Mouse (Mus musculus): ENCODE data around the gene Zcrb1.
"Not testable (repeated sequence)": the region's sequence is repeated elsewhere in the genome, so short reads cannot be mapped to it uniquely, and the experiment has no call there.

Gene Zcrb1

DNA sequence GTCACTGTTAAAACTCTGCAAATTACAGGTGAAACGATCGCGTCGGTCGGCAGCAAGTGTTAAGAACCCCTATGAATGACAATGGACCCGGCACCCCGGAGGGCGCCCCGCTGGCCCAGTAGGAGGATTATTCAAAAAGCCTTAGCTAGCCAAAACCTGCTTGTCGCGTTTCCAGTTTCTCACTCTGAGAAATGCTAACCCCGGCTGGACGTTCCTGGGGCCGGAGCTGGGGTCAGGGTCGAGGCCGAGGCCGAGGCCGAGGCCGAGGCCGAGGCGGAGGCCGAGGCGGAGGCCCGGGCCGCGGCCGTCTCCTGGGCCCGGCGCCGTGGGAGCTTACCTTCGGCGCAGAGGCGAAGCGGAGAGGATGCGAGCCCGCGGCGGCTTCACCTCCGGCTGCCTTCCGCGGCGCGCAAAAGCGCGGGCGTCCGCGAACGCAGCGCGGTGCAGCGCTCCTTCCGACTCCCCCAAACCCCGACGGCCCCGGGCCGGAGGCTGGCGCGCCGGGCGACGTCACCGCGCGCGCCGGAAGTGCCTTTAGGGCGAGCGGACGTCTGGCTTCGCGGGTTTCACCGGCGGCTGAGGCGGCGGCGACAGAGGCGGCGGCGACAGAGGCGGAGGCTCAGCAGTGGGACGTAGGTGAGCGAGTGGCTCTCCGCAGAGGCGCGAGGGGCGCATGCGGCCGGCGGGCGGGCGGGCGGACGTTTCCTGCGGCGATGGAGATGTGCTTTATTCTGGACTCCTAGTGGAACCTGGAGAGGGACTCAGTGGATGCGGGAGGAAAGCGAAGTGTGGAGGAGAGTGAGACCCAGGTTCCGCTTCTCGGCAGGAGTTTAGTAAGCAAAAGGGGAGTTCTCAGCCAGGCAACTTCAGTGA lies at the start of gene Zcrb1, which contains the start of gene Pphln1:
Gene Zcrb1, minus strand, starts transcription at position 509 of the 873 bp plus-strand sequence.
Gene Pphln1, plus strand, starts transcription at position 525 of the 873 bp plus-strand sequence.
- DNase-seq, result peak; percentile 79 to 80

DNA sequence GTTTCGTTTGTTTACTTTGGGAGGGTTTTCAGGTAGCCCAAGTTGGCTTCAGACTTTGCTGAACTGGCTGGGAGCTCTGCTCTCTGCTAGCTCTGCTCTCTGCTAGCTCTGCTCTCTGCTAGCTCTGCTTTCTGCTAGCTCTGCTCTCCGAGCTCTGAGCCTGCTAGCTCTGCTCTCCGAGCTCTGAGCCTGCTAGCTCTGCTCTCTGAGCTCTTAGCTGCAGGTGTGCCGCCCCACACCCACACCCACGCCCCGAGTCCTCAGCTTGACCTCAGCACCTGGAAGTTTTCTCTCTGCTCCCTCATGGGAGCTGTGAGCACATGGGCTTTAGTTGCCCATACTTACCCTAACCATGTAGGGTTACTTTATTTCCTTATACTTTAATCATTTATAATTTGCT lies 45.5 kb upstream of the Zcrb1 start:
- DNase-seq, result peak; percentile 19 to 23

DNA sequence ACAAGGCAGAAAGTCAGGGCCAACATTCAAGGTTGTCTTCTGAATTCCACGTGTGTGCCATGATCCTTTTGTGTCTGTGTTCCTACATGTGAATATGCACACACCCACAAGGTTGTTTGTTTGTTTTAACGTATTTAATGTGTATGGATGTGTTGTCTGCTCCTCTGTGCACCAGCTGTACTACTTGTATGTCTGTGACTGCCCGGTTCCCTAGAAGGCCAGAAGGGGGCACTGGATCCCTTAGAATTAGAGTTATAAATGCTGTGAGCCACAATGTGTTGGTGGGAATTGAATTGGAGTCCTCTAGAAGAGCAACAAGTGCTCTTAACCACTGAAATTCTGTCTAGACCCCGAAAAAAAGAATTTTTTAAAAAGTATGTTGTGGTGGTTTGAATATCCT lies 44.1 kb upstream of the Zcrb1 start:
- DNase-seq, result no peak

DNA sequence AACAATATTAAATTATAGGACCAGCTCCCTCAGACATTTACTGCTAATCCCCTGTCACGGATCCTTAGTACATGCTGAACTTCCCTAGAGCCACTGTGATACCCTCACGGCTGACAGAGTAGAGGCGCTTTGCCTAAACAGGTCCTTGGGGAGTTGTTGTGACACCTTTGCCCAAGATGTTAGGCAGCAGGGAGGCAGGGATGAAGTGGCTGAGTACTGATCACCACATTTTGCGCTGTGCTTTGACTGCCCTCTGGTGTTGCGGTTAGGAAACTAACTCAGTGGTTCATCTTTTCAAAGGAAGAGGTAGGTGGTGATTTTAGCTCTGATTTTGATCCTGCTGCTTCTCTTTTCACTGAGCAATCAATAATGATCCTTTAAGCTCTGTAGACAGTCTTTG lies 40.5 kb upstream of the Zcrb1 start:
- peak in 1 of 2 experiments; percentile 15 for DNase-seq

DNA sequence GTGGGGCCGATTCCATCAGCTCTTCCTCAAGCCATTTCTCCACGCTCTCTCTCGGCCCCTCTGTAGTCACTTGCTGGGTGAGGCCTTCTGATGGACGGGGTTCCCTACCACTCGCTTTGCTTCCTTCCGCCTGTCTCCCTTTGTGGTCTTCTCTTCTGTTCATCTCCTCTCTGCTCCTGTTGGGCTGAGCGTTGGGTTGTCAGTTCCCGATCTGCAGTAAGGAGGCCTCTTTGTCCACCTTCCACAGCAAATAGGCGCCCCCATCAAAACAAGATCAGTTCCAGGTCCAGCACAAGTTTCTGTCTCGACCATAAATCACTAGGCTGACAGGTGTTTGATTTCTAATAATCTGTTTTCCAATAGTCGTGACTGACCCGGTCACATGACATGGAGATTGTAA lies 37.9 kb upstream of the Zcrb1 start:
- no peak for DNase-seq

DNA sequence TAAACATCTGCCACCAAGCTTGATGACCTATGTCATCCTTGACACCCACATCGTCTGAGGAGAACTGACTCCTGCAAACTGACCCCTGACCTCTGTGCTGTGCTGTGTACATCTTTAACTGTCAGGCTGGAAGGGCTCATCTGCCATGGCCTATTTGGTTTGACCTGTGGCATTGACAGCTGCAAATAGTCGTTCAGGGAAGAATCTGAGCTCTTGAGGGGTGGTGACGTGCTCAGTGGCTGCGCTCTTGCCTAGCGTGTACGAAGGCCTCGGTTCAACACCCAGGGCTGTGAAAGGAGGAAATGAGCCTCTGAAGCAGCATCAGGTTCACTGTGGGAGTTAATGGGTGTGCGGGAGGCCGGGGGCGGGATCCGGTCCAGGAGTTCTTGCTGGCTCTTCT lies 35.7 kb upstream of the Zcrb1 start:
- DNase-seq, result no peak

DNA sequence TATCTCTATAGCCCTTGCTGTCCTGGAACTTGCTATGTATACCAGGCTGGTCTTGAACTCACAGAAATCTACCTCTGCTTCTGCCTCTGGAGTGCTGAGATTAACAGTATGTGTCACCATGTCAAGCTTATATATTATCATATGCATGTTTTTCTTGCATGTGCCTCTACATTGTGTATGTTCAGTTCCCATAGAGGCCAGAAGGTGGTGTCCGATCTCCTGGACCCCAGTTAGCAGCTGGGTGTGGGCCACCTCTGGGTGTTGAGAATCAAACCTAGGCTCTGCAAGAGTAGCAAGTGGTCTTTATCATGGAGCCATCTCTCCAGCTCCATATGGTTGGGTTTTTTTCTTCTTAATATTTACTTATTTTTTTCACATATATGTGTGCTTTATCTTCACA lies 24.4 kb upstream of the Zcrb1 start:
- DNase-seq, result no peak

DNA sequence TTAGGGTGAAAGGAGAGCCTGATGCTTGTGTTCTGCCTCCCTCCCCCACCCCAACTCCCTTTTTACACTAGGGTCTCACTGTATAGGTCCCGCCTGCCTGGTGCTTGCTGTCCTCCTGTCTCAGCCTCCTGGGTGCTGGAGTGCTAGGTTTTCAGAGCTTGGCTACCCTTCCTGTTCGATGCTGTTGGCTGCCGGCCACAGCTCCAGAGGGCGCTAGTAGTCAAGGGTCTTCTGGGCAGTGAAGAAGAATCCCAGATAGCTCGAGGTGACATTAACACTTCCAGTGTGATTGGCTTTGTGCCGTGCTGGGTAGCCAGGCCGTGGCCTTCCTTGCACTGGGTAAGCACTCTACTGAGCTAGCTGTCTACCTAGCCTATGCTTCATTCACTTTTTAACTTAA lies 22.5 kb upstream of the Zcrb1 start:
- no peak for DNase-seq

DNA sequence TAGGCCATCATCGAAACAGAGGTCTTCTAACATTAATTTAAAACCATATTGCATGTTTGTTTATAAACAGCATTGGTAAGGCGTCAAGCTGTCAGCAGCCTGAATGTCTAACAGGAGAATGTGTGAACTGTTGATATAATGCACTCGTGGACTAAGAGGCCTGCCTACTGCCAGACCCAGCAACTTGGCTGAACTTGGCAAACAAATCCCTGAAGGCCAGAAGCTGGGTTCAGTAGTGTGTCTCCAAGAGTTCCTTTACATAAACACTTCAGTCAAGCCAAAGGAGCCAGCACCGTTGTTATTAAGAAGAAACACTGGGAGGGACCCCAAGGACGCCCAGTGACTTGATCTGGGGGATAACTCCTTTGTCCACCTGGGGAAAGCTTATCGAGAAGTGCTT lies 18.2 kb upstream of the Zcrb1 start:
- no peak for DNase-seq

DNA sequence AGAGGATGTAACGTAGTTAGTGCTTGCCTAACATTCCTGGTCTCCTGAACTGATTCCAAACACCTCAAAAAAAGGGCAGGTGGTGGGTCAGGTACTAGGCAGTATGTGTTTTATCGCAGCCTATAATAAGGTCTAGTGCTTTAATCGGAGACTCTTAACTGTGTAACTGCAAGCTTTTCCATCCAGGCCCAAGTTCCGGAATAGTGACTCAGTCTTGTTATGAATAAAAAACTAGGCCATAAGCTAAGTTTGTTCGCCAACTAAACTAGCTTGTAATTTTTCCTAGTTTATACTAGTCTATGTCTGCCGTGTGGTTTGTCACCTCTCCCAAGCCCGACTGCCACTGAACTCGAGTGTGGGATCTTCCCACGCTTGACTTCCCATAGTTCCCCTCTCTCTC lies 16.3 kb upstream of the Zcrb1 start:
- DNase-seq, result no peak

DNA sequence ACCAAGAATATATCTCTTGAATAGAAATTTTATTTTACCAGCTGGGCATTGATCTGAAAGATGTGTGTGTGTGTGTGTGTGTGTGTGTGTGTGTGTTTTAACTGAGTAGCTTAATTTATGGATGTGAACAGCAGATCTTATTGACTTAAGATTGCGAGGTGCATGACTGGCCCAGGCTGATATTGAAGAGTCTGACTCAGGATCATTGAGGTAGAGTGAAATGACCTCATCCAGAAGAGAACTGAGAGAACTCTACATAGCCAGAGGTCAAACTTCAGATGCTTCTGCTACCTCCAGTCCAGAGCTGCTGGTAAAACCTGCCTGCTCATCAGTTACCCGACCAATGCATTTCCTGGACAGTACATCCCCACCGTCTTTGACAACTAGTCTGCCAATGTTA lies 14.3 kb upstream of the Zcrb1 start:
- no peak for DNase-seq

DNA sequence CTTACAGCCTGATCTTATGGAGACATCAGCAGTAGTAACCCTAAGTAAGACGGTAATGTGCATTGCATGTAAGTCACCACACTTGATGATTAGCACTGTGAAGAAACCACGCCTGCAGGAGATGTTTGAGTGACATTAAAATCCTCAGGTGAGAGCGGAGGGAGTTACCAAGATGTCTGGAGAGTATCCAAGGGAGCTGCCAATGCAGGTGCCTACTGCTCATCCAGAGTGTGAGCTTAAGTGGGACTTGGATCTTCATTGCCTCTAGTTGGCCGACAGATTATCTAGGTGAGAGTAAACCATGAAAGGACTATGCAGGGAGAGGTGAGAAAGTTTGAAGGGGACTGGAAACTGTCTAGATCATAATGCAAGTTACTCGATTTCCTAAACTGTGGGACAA lies 8.4 kb upstream of the Zcrb1 start:
- no peak for DNase-seq

DNA sequence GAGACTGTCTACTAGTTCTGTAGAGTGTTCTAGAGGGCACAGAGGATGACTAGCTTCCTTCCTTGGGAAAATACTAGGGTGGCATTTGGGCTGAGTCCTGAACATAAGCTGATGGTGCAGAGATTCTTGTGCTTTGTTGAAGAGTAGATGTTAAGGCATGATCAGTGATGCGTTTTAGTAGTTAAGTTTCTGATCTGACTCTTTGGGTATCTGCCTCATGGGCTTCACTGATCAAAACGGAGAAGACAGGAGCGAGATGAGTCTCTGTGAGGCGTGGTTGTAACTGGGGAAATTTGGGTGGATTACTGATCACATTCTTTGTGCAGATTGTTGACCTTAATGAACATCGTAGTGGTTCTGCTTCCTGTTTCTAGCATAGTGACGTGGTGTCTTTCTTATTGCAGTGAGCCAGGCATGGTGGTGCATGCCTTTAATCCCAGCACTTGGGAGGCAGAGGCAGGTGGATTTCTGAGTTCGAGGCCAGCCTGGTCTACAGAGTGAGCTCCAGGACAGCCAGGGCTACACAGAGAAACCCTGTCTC lies 7.4 kb upstream of the Zcrb1 start:
- no peak for DNase-seq

DNA sequence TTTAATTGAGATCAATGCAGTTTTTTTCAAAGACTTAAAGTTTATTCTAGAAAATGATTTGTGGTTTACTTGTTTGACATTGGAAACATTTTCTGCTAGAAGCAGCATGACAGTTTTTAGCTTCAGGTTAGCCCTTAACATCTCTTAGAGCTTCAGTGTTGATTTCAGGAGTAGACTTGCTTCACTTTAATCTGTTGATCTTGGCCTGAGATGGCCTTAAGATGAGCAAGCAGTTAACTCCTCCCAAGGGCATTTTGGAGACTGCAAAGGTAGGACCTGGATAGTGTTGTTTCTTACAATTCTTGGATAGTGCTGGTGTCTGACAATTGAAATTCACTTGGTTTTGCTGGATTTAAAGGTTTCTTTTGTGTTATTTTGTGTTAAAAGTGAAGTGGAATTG lies 6.7 kb upstream of the Zcrb1 start:
- DNase-seq, result no peak

DNA sequence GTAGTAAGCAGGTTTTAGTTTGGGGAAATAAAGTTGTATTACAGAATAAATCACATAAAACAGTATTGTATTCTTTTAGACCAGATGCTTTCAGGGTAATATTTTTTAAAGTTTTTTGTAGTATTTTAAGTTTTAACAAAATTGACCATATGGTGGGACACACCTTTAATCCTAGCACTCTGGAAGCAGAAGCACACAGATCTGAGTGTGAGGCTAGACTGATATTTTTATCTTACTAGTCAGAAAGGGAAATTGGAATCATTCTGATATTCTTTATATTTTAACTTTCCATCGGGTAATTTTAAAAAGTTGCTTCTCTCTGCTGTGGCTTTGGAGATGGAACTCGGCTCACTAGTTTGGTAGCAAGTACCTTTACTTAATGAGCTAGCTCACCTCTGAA lies 4.6 kb upstream of the Zcrb1 start:
- DNase-seq, result no peak

DNA sequence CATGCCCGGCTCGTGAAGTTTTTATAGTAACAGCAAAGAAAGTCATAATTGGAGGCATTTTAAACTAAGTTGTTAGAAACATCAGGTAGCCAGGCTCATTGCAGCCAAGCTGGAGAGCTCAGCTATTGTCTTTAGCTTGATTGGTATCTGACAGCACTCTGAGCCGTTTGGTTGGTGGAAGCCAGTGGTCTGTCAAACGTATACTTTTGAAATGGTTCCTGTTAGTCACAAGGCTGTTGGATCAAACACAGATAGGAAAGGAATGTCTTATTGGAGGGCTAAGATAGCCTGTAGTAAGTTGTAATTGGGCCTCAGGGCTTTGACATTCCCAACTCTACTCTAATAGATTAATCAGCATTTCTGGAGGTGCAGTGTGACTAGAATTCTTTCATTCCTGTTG lies 3.3 kb upstream of the Zcrb1 start:
- no peak for DNase-seq

DNA sequence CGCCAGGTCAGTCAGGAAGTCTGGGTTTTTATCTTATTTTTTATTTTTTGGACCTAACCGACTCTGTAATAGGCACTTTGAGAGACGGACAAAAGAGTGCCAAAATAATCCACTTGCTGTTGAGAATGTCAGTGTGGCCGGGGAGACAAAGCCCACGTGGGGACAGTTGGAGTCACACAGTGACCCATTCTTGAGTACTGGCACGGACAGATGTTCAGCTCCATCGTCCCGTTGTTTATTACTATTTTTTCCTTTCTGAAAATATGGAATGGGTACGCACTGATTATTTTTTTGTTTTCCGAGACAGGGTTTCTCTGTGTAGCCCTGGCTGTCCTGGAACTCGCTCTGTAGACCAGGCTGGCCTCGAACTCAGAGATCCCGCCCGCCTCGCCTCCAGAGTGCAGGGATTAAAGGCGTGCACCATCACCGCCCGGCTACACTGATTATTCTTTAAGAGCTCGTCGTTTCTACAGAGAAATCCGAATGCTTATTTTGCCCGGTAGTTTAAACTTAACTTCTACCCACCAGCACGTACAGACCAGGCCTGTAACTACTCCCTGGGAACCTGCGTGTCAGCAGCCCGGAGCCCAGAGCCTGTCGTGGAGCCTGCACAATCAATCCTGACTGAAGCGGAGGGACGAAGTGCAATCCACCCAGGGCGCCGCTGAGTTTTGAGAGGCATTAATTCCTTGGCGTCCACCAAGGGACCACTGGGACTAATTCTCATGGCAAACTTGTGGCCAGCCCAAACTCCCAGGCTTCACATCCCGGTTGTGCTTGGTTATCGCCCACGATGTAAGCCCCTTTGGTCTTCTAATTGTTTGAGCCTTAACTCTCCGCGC lies 786 bp upstream of the Zcrb1 start:
- peak in 1 of 2 experiments; percentile 4 for DNase-seq

DNA sequence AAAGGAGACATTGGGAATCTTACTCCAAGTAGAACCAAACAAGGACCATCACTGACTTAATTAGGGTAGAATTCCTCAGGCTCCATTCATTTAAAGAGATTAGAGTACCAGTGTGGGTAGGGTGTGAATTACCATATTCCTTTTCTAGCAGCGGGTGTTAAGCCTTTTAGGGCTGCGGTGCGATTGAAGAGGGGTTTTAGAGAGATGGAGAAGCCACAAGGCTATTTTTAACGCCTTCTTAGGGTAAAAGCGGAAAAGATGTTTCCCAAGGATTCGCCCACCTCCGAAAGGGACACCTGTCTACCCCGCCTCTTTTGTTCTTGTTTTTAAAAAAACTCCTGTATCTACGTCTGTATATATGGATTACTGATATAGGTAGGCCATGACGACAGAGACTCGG lies 865 bp downstream of the Zcrb1 start:
- DNase-seq, result no peak

DNA sequence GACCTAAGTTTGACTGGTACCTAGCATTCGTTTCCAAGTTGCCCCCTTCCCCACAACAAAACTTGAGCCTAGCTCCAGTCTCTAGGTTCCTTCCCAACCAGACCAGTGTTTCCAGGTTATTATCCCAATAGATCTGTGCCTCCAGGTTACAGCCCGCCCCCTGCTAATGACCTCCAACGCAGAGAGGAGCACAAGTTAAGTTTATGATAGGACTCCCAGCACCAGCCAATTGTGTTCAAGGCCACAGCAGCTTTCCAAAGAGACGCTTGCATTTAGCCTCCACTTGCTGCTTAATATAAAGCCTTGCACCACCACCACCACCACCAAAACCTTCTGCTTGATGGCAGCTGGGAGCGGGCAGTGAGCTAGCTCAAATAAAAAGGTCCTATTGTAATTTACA lies 16.8 kb downstream of the Zcrb1 start:
- DNase-seq, result no peak

DNA sequence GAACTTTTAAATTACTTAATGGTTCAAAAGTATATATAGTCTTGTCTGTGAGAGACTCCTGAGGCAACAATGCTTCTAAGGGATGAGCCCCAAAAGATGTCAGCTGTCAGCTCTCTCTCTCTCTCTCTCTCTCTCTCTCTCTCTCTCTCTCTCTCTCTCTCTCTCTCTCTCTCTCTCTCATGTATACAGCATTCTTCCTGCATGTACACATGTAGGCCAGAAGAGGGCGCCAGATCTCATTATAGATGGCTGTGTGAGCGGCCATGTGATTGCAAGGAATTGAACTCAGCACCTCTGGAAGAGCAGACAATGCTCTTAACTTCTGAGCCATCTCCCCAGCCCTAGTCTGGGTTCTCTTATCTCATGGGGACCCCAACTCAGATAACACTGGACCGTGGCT lies 19.0 kb downstream of the Zcrb1 start:
- no peak for DNase-seq

DNA sequence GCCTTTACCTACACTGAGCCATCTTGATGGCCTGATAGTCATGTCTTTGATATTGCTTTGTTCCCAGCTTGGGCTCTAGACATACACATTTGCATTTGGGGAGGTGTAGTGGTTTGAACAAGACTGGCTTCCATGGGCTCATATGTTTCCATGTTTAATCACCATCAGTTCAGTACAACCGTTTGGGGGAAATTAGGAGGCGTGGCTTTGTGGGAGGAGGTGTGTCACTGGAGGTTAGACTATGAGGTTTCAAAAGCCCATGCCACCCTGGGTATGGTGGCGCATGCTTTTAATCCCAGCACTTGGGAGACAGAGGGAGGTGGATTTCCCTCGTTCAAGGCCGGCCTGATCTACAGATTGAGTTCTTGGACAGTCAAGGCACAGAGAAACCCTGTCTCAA lies 22.4 kb downstream of the Zcrb1 start:
- no peak for DNase-seq

DNA sequence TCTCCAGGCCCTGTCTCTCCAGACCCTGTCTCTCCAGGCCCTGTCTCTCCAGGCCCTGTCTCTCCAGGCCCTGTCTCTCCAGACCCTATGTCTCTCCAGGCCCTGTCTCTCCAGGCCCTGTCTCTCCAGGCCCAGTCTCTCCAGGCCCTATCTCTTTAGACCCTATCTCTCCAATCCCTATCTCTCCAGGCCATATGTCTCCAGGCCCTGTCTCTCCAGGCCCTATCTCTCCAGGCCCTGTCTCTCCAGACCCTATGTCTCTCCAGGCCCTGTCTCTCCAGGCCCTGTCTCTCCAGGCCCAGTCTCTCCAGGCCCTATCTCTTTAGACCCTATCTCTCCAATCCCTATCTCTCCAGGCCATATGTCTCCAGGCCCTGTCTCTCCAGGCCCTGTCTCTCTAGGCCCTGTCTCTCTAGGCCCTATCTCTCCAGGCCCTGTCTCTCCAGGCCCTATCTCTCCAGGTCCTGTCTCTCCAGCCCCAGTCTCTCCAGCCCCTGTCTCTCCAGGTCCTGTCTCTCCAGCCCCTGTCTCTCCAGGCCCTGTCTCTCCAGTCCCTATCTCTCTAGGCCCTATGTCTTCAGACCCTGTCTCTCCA lies 25.5 kb downstream of the Zcrb1 start:
- DNase-seq, result not testable (repeated sequence)

DNA sequence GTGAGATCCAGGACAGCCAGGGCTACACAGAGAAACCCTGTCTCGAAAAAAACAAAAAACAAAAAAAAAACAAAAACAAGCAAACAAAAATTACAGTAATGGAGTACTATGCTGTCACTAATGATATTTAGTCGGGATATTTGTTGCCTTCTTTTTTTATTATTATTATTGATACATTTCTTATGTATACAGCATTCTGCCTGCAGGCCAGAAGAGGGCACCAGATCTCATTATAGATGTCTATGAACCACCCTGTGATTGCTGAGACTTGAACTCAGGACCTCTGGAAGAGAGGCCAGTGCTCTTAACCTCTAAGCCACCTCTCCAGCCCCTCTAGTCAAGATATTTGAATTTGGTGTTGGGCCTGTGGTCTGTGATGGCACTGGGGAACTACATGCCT lies 26.3 kb downstream of the Zcrb1 start:
- no peak for DNase-seq

Data from thymus, adult 18-20 months (tissue).